Mouse (Mus musculus): ENCODE data around the gene Mark3. TPM values are rescaled to one million over a fixed set of nuclear protein-coding genes. Genes with fewer than 3 reads are reported as not detected.

The Mark3 gene
- polyA plus RNA-seq, 1 experiment from 2014 or later: 47.0 TPM

DNA sequence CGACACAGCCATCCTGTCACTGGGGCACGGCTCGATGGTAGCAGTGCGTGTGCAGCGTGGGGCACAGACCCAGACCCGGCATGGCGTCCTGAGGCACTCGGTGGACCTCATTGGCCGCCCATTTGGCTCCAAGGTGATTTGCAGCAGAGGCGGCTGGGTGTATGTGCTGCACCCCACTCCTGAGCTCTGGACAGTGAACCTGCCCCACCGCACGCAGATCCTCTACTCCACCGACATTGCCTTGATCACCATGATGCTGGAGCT is 104.3 kb downstream of the Mark3 start:
- H3K27me3 ChIP-seq (replicated peaks): 0 out of 2 replicates have a peak, but pooled peaks cover 3% of the 10 kb centered on the region
- 0 out of 2 replicates have a peak, but pooled peaks cover 10% of the 10 kb centered on the region for H3K36me3 ChIP-seq
- H3K9me3 ChIP-seq (replicated peaks): no peaks in the 10 kb centered on the region
- no peak overlapping the region; the same call in 1 of the 2 replicates for H3K27ac ChIP-seq (replicated peaks)
- 7% methylated on average over 13 of the region's 13 CpGs for WGBS
- H3K9ac ChIP-seq (replicated peaks): peak overlapping the region; percentile 76
- no peak for ATAC-seq (ENCODE audit: low FRiP score)
- peaks cover 28% of the 10 kb centered on the region for H3K4me1 ChIP-seq
- peak overlapping the region; percentile 84 for H3K4me2 ChIP-seq
- H3K4me3 ChIP-seq (replicated peaks): peak overlapping the region; percentile 84

DNA sequence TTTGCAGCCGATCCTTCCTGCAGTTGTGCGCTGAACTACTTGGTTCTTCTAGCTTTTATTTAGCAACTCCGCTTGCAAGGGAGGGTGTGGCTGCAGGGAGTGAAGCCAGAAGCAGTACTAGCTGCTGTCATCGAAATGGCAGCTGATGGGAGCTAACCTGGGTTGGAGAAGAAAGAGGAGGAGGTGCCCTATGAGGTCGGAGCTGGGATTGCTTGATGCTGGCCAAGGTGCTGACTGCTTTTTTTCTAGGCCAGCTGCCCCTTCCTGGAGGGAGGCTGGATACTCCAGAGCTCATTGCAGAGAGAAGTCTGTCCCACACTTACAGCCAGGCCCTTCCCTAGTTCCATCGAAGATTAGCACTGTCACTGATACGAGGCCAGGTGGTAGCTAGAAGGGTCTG is 104.7 kb downstream of the Mark3 start:
- no peaks in the 10 kb centered on the region for H3K9me3 ChIP-seq (replicated peaks)
- ATAC-seq (ENCODE audit: low FRiP score): no peak
- 0 out of 2 replicates have a peak, but pooled peaks cover under 1% of the 10 kb centered on the region for H3K27me3 ChIP-seq (replicated peaks)
- 61% methylated on average over 7 of the region's 7 CpGs for WGBS
- peak overlapping the region; percentile 84 for H3K4me3 ChIP-seq (replicated peaks)
- H3K4me1 ChIP-seq: peaks cover 28% of the 10 kb centered on the region
- H3K27ac ChIP-seq (replicated peaks): no peak overlapping the region
- H3K36me3 ChIP-seq: peaks cover 12% of the 10 kb centered on the region; the same call in 1 of the 2 replicates
- H3K4me2 ChIP-seq: peak overlapping the region; percentile 84
- peak overlapping the region; percentile 76 for H3K9ac ChIP-seq (replicated peaks)

DNA sequence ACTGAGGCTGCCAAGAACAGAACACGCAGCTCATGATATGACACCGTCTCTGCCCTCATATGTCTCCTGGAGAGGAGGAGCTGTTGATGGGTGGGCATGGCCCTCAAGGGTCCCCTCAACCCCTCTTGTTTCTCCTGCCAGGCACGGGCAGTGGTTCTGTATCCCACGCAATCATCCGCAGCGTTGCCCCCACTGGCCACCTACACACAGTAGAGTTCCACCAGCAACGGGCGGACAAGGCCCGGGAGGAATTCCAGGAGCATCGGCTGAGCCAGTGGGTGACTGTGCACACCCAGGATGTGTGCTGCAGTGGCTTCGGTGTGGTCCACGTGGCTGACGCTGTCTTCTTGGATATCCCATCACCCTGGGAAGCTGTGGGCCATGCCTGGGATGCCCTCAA is 106.3 kb downstream of the Mark3 start:
- ATAC-seq (ENCODE audit: low FRiP score): no peak
- WGBS: 94% methylated on average over 13 of the region's 13 CpGs

DNA sequence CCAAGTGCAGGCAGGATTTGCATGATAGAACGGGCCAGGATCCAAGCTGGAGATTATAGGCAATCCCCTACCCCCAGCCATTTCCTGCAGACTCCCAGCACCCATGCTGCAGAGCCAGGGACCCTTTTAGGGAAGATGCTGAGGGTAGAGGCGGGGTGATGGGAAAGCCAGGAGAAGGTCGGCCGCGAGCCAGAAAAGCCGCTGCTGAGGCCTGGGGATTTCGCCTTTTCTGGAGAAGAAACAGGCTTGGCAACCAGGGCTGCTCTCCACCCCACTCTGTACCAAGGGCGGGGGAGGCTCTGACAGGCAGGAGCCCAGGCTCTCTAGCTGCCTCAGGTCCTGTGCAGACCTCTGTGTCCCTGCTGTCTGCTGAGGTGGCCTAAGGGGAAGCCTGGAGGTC is 107.0 kb downstream of the Mark3 start:
- no peak for ATAC-seq (ENCODE audit: low FRiP score)
- Histone ChIP-seq H3K9ac (replicated peaks) (no peak overlapping the region), H3K4me2 (no peak overlapping the region), H3K27ac (replicated peaks) (no peak overlapping the region), H3K9me3 (replicated peaks) (no peaks in the 10 kb centered on the region), H3K4me3 (replicated peaks) (no peak overlapping the region), H3K36me3 (peaks cover 14% of the 10 kb centered on the region; the same call in 1 of the 2 replicates), H3K4me1 (peaks cover 28% of the 10 kb centered on the region), H3K27me3 (replicated peaks) (no peaks in the 10 kb centered on the region)
- 85% methylated on average over 8 of the region's 8 CpGs for WGBS

More for the DNA sequence above, 106.3 kb downstream of the Mark3 start:
- no peaks in the 10 kb centered on the region for H3K27me3 ChIP-seq (replicated peaks)
- H3K9ac ChIP-seq (replicated peaks): no peak overlapping the region
- H3K4me1 ChIP-seq: peaks cover 28% of the 10 kb centered on the region
- H3K4me2 ChIP-seq: no peak overlapping the region
- no peaks in the 10 kb centered on the region for H3K9me3 ChIP-seq (replicated peaks)
- H3K27ac ChIP-seq (replicated peaks): no peak overlapping the region
- H3K4me3 ChIP-seq (replicated peaks): no peak overlapping the region
- H3K36me3 ChIP-seq: peaks cover 14% of the 10 kb centered on the region; the same call in 1 of the 2 replicates

DNA sequence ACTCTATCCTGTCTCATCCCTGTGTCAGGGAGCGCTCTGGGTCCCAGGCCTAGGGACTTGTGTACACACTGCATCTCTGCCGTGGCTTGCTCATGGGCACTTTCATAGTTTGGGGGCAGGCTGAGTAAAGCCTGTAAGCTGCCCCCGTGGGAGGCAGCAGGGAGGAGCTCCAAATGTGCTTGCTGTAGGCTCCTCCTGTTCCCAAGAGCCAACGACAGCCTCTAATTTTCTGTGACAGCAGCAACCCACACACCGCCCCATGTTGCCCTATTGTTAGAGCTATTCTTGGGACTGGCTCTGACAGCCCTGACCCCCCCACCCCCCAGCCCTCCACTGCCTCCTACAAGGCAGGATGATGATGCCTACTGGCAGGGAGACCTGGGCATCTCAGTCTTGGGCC is 107.7 kb downstream of the Mark3 start:
- Histone ChIP-seq H3K27ac (replicated peaks) (no peak overlapping the region), H3K4me1 (peaks cover 28% of the 10 kb centered on the region), H3K27me3 (replicated peaks) (no peaks in the 10 kb centered on the region), H3K4me2 (no peak overlapping the region), H3K9ac (replicated peaks) (no peak overlapping the region), H3K4me3 (replicated peaks) (no peak overlapping the region), H3K9me3 (replicated peaks) (no peaks in the 10 kb centered on the region), H3K36me3 (peaks cover 14% of the 10 kb centered on the region; the same call in 1 of the 2 replicates)
- 81% methylated on average over 5 of the region's 5 CpGs for WGBS
- no peak for ATAC-seq (ENCODE audit: low FRiP score)

DNA sequence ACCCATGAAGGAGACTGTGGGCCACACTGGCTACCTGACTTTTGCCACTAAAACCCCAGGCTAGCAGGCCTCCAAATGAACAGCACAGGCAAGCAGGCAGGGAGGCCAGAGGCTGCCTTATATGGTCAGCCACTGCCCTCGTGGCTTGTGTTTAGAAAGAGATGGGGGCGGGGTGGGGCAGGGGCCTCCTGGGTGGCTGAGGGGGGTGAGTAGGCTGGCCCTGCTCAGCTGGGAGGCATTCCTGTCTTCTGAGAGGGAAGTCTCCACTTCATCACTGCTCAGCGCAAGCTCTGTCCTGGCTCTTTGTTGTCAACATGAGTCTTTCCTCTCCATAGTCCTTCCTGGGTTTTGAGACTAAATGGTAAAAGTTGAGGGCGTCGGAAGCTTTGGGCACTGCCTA is 108.5 kb downstream of the Mark3 start:
- Histone ChIP-seq H3K4me1 (peaks cover 28% of the 10 kb centered on the region), H3K27me3 (replicated peaks) (no peaks in the 10 kb centered on the region), H3K36me3 (peaks cover 14% of the 10 kb centered on the region; the same call in 1 of the 2 replicates), H3K27ac (replicated peaks) (no peak overlapping the region), H3K9me3 (replicated peaks) (no peaks in the 10 kb centered on the region), H3K9ac (replicated peaks) (no peak overlapping the region), H3K4me2 (no peak overlapping the region), H3K4me3 (replicated peaks) (no peak overlapping the region)
- no peak for ATAC-seq (ENCODE audit: low FRiP score)
- WGBS: 68% methylated on average over 5 of the region's 5 CpGs

DNA sequence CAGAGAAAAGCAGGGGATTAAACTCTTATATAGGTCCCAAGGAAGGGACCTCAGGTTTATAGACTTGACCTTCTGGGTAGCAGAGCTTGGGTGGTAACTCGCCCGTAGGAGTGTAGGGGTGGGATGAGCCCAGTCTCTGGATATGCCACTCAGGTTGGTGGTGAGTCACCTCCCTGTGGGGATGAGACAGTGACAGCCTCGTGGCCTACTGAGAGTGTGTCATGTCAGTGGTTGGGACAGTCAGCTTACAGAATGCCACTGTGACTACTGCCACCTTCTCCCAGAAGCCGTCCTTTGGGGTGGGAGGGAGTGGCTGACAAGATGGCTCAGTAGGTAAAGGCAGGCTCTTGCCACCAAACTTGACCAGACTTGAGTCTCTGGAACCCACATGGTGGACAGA is 112.1 kb downstream of the Mark3 start:
- no peak overlapping the region for H3K4me2 ChIP-seq
- no peaks in the 10 kb centered on the region for H3K9me3 ChIP-seq (replicated peaks)
- H3K9ac ChIP-seq (replicated peaks): no peak overlapping the region
- no peak overlapping the region for H3K4me3 ChIP-seq (replicated peaks)
- peaks cover 29% of the 10 kb centered on the region for H3K4me1 ChIP-seq
- peaks cover 8% of the 10 kb centered on the region; the same call in 1 of the 2 replicates for H3K36me3 ChIP-seq
- no peak for ATAC-seq (ENCODE audit: low FRiP score)
- peak overlapping the region; percentile 83 for H3K27ac ChIP-seq (replicated peaks)
- 89% methylated on average over 4 of the region's 4 CpGs for WGBS
- no peaks in the 10 kb centered on the region for H3K27me3 ChIP-seq (replicated peaks)

DNA sequence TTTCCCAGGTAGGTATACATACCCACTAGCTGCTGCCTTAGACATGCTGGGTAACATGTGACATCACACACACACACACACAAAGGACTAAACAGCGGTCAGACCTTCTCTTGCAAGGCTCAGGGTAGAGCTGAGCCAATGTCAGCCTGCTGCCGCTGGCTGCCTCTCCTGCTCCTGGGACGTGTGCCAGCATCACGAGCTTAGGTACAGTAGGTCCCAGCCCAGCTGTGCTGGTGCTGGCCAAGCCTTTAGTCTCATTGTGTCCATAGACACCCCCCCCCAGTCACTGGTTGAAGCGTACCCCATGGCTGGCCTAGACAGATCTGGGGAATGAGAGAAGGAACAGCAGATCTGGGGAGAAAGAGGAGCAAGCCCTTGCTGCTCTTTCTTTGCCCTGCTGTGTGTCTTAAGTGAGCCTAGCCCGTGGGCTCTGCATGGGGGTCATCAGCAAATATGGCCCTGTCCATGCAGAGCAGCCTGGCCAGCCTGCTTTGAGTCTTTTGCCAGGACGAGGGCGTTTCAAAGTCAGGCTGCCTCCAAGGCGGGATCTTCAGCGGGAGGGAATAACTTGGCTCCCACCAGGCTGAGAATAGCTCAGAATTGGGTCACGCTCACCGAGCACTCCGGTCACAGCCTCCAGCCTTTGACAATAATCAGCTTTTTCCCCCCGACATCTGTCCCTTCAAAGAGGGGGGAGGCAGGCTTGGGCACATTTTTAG is 113.2 kb downstream of the Mark3 start:
- no peaks in the 10 kb centered on the region for H3K9me3 ChIP-seq (replicated peaks)
- ATAC-seq (ENCODE audit: low FRiP score): peak; percentile 43
- peaks cover 8% of the 10 kb centered on the region; the same call in 1 of the 2 replicates for H3K36me3 ChIP-seq
- 16% methylated on average over 14 of the region's 14 CpGs for WGBS
- no peaks in the 10 kb centered on the region for H3K27me3 ChIP-seq (replicated peaks)
- H3K4me3 ChIP-seq (replicated peaks): no peak overlapping the region
- H3K4me1 ChIP-seq: peaks cover 40% of the 10 kb centered on the region
- peak overlapping the region; percentile 83 for H3K27ac ChIP-seq (replicated peaks)
- H3K9ac ChIP-seq (replicated peaks): no peak overlapping the region
- H3K4me2 ChIP-seq: peak overlapping the region; percentile 26; the same call in 1 of the 2 replicates

DNA sequence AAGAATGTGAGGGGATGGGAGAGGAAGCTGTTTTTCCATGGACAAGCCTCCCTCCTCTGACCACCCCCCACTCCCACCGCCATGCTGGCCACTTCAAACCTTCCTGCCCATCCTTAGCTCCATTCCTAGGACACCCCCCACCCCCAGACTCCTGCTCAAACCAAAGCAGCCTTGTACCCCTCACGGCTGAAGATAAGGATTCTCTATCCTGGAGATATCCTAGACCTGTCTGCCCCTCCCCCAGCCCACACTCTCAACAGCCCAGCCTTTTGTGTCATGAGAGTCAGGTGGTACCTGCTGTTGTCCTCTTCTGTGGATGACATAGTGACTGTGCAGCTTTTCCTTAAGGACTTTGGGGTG is 113.7 kb downstream of the Mark3 start:
- Histone ChIP-seq H3K9ac (replicated peaks) (no peak overlapping the region), H3K4me3 (replicated peaks) (no peak overlapping the region), H3K4me1 (peaks cover 45% of the 10 kb centered on the region), H3K4me2 (no peak overlapping the region), H3K27ac (replicated peaks) (peak overlapping the region; percentile 83), H3K9me3 (replicated peaks) (no peaks in the 10 kb centered on the region), H3K27me3 (replicated peaks) (no peaks in the 10 kb centered on the region), H3K36me3 (peaks cover 5% of the 10 kb centered on the region; the same call in 1 of the 2 replicates)
- 38% methylated on average over 2 of the region's 2 CpGs for WGBS
- no peak for ATAC-seq (ENCODE audit: low FRiP score)

DNA sequence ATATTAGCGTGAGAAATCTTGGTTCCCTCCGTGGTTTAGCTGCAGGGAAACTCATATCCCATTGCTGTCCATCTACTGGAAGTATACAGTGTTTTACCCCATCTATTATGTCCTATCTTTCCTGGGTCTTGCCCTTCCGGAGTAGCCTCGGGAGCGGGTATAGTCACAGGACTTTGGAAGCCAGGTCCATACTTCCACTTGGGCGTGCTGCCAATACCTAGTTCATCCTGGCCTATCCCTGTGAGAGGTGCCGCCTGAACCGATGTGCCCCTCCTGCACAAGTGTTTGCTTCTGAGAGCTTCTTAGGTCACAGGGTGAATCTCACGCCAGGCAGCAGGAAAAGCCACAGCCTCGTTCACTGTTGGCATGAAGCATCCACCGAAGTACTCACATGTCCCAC is 115.1 kb downstream of the Mark3 start:
- H3K4me1 ChIP-seq: peaks cover 59% of the 10 kb centered on the region
- ATAC-seq (ENCODE audit: low FRiP score): no peak

DNA sequence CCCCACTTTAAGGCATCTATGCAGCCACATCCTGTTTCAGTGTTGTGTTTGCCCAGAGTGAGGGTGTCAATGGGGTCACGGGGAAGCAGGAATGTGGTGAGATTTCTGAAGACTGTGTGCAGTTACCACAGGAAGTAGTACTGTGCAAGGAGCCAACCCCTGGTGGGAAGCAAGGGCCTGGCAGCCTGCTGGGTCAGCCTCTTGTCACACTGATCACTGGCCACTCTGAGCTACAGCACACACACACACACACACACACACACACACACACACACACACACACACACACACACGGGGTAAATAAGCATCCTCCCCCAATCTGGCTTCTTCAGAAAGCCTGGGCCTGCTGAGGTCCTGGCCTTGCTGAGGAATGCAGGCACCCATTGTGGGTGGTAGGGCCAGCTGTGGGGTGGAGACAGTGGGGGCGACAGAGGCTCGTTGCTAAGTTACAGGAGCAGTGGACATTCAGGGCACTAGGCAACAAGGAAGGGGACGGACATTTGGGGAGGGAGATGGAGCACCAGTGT is 117.1 kb downstream of the Mark3 start:
- Histone ChIP-seq H3K27ac (replicated peaks) (peak overlapping the region; percentile 90), H3K27me3 (replicated peaks) (no peaks in the 10 kb centered on the region), H3K4me3 (replicated peaks) (no peak overlapping the region), H3K36me3 (no peaks in the 10 kb centered on the region), H3K4me1 (peaks cover 78% of the 10 kb centered on the region), H3K9me3 (replicated peaks) (no peaks in the 10 kb centered on the region), H3K9ac (replicated peaks) (no peak overlapping the region), H3K4me2 (no peak overlapping the region)
- WGBS: 3% methylated on average over 5 of the region's 5 CpGs
- ATAC-seq (ENCODE audit: low FRiP score): 0 out of 2 replicates have a peak, but pooled peaks have one; percentile 6

More for the DNA sequence above, 115.1 kb downstream of the Mark3 start:
- no peak overlapping the region for H3K27ac ChIP-seq (replicated peaks)
- H3K9ac ChIP-seq (replicated peaks): no peak overlapping the region
- no peaks in the 10 kb centered on the region for H3K9me3 ChIP-seq (replicated peaks)
- H3K27me3 ChIP-seq (replicated peaks): no peaks in the 10 kb centered on the region
- H3K4me3 ChIP-seq (replicated peaks): no peak overlapping the region
- H3K4me2 ChIP-seq: no peak overlapping the region
- 83% methylated on average over 11 of the region's 11 CpGs for WGBS
- no peaks in the 10 kb centered on the region for H3K36me3 ChIP-seq

DNA sequence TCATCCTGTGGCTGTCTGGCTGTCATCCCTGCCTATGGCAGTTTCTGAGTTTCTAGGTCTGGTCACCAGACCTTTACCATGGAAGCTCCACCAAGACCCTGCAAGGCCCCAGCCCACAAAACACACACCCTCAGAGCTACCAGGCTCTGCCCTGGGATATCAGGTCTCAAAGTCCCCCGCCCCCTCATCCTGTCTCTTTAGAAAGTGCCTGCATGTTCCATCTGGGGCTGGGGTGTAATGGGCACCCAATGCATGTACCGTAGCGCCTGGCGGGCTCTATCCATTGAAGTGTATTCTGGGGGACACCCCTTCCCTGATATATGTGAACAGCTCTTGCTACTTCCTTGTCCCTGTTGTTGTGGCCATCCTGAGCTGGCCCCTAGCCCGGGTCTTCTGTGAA is 118.6 kb downstream of the Mark3 start:
- Histone ChIP-seq H3K4me1 (peaks cover 66% of the 10 kb centered on the region), H3K36me3 (no peaks in the 10 kb centered on the region), H3K4me3 (replicated peaks) (no peak overlapping the region), H3K27ac (replicated peaks) (peak overlapping the region; percentile 90), H3K27me3 (replicated peaks) (no peaks in the 10 kb centered on the region), H3K9me3 (replicated peaks) (no peaks in the 10 kb centered on the region), H3K4me2 (no peak overlapping the region), H3K9ac (replicated peaks) (no peak overlapping the region)
- ATAC-seq (ENCODE audit: low FRiP score): no peak
- WGBS: 52% methylated on average over 5 of the region's 5 CpGs
